Mouse (Mus musculus) embryonic facial prominence, embryonic 14.5 days (tissue): ENCODE data around the gene Scg2. TPM values are rescaled to one million over a fixed set of nuclear protein-coding genes. Genes with fewer than 3 reads are reported as not detected.

Source experiments
- ATAC-seq: fragments of 200-750 bp; cut with Nextera tagmentation; 2 replicates; pipeline ENCODE4 v1.8.0; 2017; ENCODE audit warnings: low read depth, moderate number of reproducible peaks, moderate TSS enrichment
- DNase-seq: peaks from one replicate; pipeline ENCODE4 v3.0.0-alpha.2; 2015; ENCODE audit warnings: low spot score
- H3K27ac ChIP-seq: fragments of 300-500 bp; sonication (generic); replicated peaks from 2 replicates; pipeline ENCODE4 v1.5.1; 2014; ENCODE audit warnings: low read depth, mild to moderate bottlenecking, low read length, moderate library complexity
- H3K27me3 ChIP-seq: fragments of 300-500 bp; sonication (generic); replicated peaks from 2 replicates; pipeline ENCODE4 v1.6.1; 2014; ENCODE audit warnings: low read length; ENCODE audit not compliant: control insufficient read depth, insufficient read depth
- H3K36me3 ChIP-seq: fragments of 300-500 bp; sonication (generic); 2 replicates; pipeline ENCODE4 v1.6.1; 2014; ENCODE audit warnings: low read length, mixed read lengths; ENCODE audit not compliant: control insufficient read depth, insufficient read depth
- H3K4me1 ChIP-seq: fragments of 300-500 bp; sonication (generic); 2 replicates; pipeline ENCODE4 v1.6.1; 2014; ENCODE audit warnings: antibody characterized with exemption, low read length; ENCODE audit not compliant: control insufficient read depth, insufficient read depth
- H3K4me2 ChIP-seq: fragments of 300-500 bp; sonication (generic); 2 replicates; pipeline ENCODE4 v1.6.1; 2014; ENCODE audit warnings: low read depth, mild to moderate bottlenecking, low read length, moderate library complexity, mixed read lengths
- H3K4me3 ChIP-seq: fragments of 300-500 bp; sonication (generic); 2 replicates; pipeline ENCODE4 v1.5.1; 2014; ENCODE audit warnings: low read depth, mild to moderate bottlenecking, low read length
- H3K9ac ChIP-seq: fragments of 300-500 bp; sonication (generic); 2 replicates; pipeline ENCODE4 v1.6.1; 2014; ENCODE audit warnings: low read depth, mild to moderate bottlenecking, low read length, moderate library complexity, mixed read lengths
- H3K9me3 ChIP-seq: fragments of 300-500 bp; sonication (generic); 2 replicates; pipeline ENCODE4 v1.6.1; 2016; ENCODE audit warnings: low read length; ENCODE audit not compliant: control insufficient read depth
- WGBS: fragments of 180-500 bp; shearing (Covaris S2); extraction: QIAGEN DNeasy Blood & Tissue Kit; methylation state at CpG from one replicate; pipeline ENCODE4 v1.1.7; 2014; 5-methylcytosine and 5-hydroxymethylcytosine counted together
- polyA plus RNA-seq: library from polyadenylated mRNA; unstranded; fragments of >200 nt; fragmentation: Nextera tagmentation; extraction: Ambion mirVana; gene quantifications from 2 replicates; pipeline ENCODE4 v1.2.1, GENCODE M21; 2014

Scg2 gene
- 9.7 and 10.7 TPM in 2 replicates for polyA plus RNA-seq

DNA sequence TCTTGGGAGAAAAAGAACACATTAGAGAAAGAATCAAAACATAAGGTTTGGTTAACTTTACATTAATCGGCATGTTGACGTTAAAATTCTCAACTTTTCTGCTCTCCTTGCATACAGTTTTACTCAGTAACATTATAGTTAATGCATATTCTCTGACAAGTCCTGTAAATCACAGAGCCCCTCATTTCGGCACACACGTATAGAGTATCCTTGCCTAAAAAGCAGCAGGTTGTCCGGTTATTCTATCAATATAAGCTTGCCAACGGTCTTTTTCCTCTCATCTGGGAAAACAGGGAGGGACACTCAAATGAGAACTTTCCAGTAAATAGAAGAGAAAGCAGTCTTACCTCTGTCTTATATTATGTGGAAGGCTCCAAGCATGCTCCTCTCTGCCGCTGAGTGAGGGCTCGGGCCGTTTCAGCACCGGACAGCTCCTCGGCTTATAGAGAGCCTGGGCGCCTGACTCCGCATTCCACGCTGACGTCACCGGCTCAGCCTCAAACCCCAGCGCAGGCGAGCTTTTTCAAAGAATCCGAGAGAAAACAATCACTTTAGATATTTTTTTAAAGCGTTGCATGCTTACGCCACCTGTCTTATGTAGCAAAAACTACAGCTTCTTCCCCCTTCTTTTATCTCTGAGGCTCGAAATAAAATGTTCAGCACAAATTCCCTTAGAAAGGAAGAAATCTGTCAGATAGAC lies at the start of gene Scg2:
Gene Scg2 (minus strand): TSS at position 512 of the 700 bp plus-strand sequence.
- Histone ChIP-seq H3K9ac (no peak within 1 kb of the TSS), H3K4me1 (no peaks in the 10 kb centered on the region), H3K27me3 (no peaks in the 10 kb centered on the region), H3K9me3 (no peaks in the 10 kb centered on the region), H3K4me2 (peak within 1 kb of the TSS; percentile 21; the same call in 1 of the 2 replicates), H3K36me3 (no peaks in the 10 kb centered on the region), H3K27ac (no peak within 1 kb of the TSS), H3K4me3 (peak within 1 kb of the TSS; percentile 14; the same call in 1 of the 2 replicates)
- DNase-seq (peak; percentile 97), ATAC-seq (peak; percentile 96)
- 15% methylated on average over 22 of the region's 22 CpGs for WGBS

DNA sequence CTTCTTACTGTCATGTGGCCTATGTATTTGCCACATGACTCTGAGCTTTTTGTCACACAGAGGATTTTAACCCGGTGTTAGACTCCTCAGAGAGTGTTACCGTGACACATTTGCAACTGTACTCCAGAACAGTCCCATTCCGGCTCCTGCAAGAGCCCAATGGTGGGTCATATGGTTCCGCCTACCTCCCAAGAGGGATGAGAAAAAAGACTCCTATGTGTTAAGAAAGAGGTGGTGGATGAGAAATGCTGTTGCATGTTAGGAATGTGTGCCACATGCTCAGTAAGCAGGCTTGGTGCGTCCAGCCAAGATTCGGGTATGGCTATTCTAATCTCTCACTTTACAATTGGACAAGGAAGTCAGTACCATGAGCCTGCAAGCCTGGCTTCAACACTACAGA lies 45.6 kb upstream of the Scg2 start:
- H3K4me3 ChIP-seq = no peak overlapping the region
- 85% methylated on average over 6 of the region's 6 CpGs for WGBS
- H3K4me2 ChIP-seq = no peak overlapping the region
- ATAC-seq (no peak), DNase-seq (no peak)
- no peak overlapping the region for H3K9ac ChIP-seq
- no peaks in the 10 kb centered on the region for H3K9me3 ChIP-seq
- H3K4me1 ChIP-seq = no peaks in the 10 kb centered on the region
- H3K36me3 ChIP-seq = no peaks in the 10 kb centered on the region
- H3K27ac ChIP-seq = no peak overlapping the region
- no peaks in the 10 kb centered on the region for H3K27me3 ChIP-seq

DNA sequence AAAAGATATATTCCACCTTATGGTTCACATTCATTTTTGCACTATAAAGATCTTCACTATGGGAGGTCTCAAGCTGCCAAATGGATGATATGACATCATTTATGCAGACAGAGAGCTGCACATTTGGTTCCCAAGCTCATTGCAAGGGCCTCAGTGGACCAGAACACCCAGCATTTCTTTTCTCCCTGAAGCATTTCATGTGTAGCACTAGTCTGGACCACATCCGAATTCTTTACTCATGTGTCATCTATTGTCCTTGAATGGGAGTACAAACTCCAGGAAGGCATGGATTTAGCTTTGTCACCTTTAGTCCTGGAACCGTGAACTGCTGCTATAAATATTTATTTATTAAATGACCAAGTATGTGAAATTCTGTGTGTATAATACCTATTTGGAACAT lies 30.9 kb upstream of the Scg2 start:
- Histone ChIP-seq H3K9me3 (peaks cover 3% of the 10 kb centered on the region; the same call in 1 of the 2 replicates), H3K27ac (no peak overlapping the region), H3K9ac (no peak overlapping the region), H3K4me2 (no peak overlapping the region), H3K4me3 (no peak overlapping the region), H3K4me1 (no peaks in the 10 kb centered on the region), H3K27me3 (no peaks in the 10 kb centered on the region), H3K36me3 (no peaks in the 10 kb centered on the region)
- no peak for ATAC-seq
- no peak for DNase-seq
- WGBS = 74% methylated on average over 2 of the region's 2 CpGs

DNA sequence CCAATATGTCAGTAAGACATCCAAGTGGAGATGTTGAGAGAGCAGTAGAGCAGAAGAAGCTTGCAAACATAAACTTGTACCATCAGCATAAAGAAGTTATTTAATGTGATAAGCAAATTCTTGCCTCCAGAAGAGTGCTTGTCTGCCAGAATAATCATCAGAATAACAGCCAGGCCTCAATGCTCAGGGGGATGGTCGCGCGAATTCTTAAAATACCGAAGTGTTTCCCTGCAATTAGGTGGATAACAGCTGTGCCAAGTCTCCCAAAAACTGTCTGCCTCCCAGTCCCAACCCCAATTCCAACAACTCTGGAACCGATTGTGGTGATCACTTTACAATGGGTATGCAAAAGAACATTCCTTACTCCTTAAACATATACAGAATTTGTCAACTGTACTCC lies 30.0 kb upstream of the Scg2 start:
- no peaks in the 10 kb centered on the region for H3K36me3 ChIP-seq
- ATAC-seq = no peak
- no peak overlapping the region for H3K4me2 ChIP-seq
- 59% methylated on average over 5 of the region's 5 CpGs for WGBS
- H3K27me3 ChIP-seq = no peaks in the 10 kb centered on the region
- no peak overlapping the region for H3K27ac ChIP-seq
- H3K9ac ChIP-seq = no peak overlapping the region
- no peak overlapping the region for H3K4me3 ChIP-seq
- peak; percentile 56 for DNase-seq
- no peaks in the 10 kb centered on the region for H3K4me1 ChIP-seq
- H3K9me3 ChIP-seq = no peaks in the 10 kb centered on the region

DNA sequence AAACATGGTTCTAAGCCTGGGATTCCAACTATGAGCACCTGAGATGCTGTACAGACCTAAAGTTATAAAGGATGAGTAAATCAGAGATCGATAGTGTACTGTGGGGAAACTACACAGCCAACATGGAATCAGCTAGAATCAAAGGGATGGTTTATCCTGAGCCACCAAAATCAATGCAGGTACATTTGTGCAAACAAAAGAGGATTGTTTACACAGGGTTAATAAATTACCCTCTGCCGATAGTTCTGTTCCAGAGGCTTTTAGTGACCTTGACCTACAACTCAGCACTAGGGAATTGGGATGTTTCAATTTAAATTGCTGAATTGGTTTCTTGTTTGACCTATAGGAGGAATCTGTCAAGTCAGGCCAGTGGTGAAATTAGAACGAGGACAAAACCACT lies 26.7 kb upstream of the Scg2 start:
- H3K27ac ChIP-seq = no peak overlapping the region
- H3K4me3 ChIP-seq = no peak overlapping the region
- no peak overlapping the region for H3K4me2 ChIP-seq
- no peaks in the 10 kb centered on the region for H3K27me3 ChIP-seq
- H3K9me3 ChIP-seq = no peaks in the 10 kb centered on the region
- DNase-seq = no peak
- no peak for ATAC-seq
- H3K9ac ChIP-seq = no peak overlapping the region
- WGBS = 38% methylated on average over 3 of the region's 3 CpGs
- no peaks in the 10 kb centered on the region for H3K36me3 ChIP-seq
- H3K4me1 ChIP-seq = no peaks in the 10 kb centered on the region

DNA sequence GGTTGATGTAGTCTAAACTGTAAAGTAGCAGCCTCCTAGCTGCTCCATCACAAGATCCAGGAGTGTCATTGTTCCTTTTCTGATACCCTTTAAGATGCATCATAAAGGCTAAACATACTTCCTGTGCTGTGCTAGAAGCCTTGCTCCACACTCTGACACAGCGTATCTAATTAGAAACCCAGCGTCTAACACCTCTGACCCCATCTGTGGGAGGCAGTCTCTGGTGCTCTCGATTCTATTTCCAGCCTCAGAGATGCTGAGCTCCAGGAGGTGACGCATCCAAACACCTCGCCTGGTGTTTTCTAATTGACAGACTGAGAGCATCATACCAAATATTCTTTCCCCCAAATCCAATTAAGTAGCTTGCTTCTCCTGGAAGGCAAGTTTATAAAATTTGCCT lies 18.6 kb upstream of the Scg2 start:
- no peak overlapping the region for H3K9ac ChIP-seq
- no peak overlapping the region for H3K27ac ChIP-seq
- no peak overlapping the region for H3K4me3 ChIP-seq
- ATAC-seq = no peak
- no peak for DNase-seq
- H3K9me3 ChIP-seq = no peaks in the 10 kb centered on the region
- no peaks in the 10 kb centered on the region for H3K36me3 ChIP-seq
- no peaks in the 10 kb centered on the region for H3K4me1 ChIP-seq
- H3K27me3 ChIP-seq = no peaks in the 10 kb centered on the region
- 29% methylated on average over 5 of the region's 5 CpGs for WGBS
- H3K4me2 ChIP-seq = no peak overlapping the region

DNA sequence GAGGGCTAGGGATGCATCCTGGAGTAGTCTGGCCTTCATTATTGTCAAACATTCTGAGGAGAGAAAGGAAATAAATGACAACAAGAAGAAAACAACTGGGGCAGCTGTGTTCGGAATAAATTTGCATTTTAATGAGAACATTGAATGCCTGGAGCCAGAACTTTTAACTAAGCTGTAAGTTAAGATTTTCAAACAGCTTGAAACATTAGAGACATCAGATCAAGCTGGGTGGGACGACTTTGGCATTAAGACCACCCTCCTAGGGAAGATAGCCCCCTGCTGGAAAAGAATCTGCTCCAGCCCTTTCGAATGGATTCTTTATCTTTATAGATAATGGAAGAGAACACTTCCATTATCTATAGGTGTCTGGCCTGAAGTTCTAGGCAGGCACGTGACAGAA lies 14.2 kb upstream of the Scg2 start:
- H3K4me1 ChIP-seq = no peaks in the 10 kb centered on the region
- no peak for ATAC-seq
- no peak for DNase-seq
- no peaks in the 10 kb centered on the region for H3K27me3 ChIP-seq
- H3K36me3 ChIP-seq = no peaks in the 10 kb centered on the region
- no peaks in the 10 kb centered on the region for H3K9me3 ChIP-seq
- no peak overlapping the region for H3K4me2 ChIP-seq
- no peak overlapping the region for H3K4me3 ChIP-seq
- 18% methylated on average over 4 of the region's 4 CpGs for WGBS
- H3K9ac ChIP-seq = no peak overlapping the region
- H3K27ac ChIP-seq = no peak overlapping the region

DNA sequence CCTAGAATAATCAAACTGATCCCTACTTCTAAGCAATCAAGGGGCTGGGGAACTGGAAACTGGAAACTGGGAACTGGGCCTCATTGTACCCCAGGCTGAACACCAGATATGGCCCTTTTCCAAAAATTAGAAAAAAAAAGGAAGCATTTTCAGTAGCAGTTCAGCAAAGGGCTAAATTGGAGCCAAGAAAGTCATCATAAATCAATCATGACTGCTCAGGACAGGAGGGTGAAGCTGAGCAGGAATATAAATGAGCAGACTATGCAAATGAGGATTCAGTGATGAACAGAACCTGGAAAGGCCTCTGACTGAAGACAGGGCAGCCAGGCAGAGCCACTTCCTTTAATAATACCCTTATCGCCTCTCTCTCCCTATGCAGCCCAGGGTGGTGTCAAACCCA lies 12.4 kb upstream of the Scg2 start:
- 72% methylated on average over 1 of the region's 1 CpGs for WGBS

DNA sequence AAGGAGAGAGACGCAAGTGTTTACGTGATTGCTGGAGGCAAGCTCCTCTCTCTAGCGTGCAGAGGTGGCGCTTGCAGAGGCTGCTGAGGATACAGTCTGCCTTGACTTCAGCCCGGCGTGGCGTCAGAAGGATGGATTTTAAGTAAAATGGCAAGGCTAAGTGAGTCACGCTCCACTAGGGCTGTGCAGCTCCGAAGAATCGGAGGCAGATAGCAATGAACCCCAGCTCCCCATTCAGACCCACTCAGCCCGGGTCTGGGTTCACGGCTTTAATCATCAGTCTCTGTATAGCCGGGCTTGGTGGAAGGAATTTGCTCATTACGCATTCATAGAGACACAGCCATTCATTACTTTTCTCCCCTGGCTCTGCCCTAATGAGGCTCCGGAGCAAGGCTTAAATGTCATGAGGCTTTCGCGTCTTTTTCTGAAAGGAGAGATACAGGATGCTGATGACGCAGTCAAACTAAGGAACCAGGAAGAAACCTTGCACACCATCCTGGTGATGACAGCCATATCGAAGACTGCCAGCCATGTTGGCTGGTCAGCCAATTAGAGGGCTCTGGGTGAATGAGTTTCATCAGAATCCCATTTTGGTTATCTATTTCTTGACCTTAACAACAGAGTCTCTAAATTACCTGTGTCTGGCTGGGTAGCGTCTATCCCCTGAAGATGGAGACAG lies 10.6 kb upstream of the Scg2 start:
- peak overlapping the region; percentile 4 for H3K4me3 ChIP-seq
- DNase-seq (peak; percentile 31), ATAC-seq (peak; percentile 76)
- no peaks in the 10 kb centered on the region for H3K36me3 ChIP-seq
- peak overlapping the region; percentile 48 for H3K4me2 ChIP-seq
- no peak overlapping the region for H3K9ac ChIP-seq
- no peaks in the 10 kb centered on the region for H3K4me1 ChIP-seq
- no peaks in the 10 kb centered on the region for H3K27me3 ChIP-seq
- no peak overlapping the region for H3K27ac ChIP-seq
- no peaks in the 10 kb centered on the region for H3K9me3 ChIP-seq
- WGBS = 15% methylated on average over 20 of the region's 20 CpGs

More for the DNA sequence above, 12.4 kb upstream of the Scg2 start:
- DNase-seq (no peak), ATAC-seq (no peak)
- no peak overlapping the region for H3K9ac ChIP-seq
- no peaks in the 10 kb centered on the region for H3K9me3 ChIP-seq
- no peak overlapping the region for H3K4me3 ChIP-seq
- H3K27me3 ChIP-seq = no peaks in the 10 kb centered on the region
- no peaks in the 10 kb centered on the region for H3K4me1 ChIP-seq
- no peak overlapping the region for H3K27ac ChIP-seq
- H3K4me2 ChIP-seq = no peak overlapping the region
- H3K36me3 ChIP-seq = no peaks in the 10 kb centered on the region
